Mouse (Mus musculus): Measurements from ENCODE around the gene Dlx2.

- TF ChIP-seq CTCF (IDR thresholded peaks at IDR 0.05; ENCODE audit: low read depth, low read length) (no peak), POLR2A (IDR thresholded peaks at IDR 0.05; ENCODE audit: extremely low read depth, insufficient read depth, low read length) (no peak)
Observed at GRCm38 (mm10) chr2:71517466-71518099, 29.0 kb downstream of the Dlx2 start.

Data from liver, adult 2 months (tissue).